In genomic region chr7:101534428-101534827, GRCm38 (mm10) we compare ENCODE assay signal across 36 mouse cellular contexts. TPM values are rescaled to one million over a fixed set of nuclear protein-coding genes. Genes with fewer than 3 reads are reported as not detected.
"Had no signal": no experiment of that assay in that cellular context is flagged by ENCODE, and none has a peak within 500 bp of the region (broad histone marks: within the 10 kb centered on the region; RNA-seq: fewer than 3 reads in every experiment).

No protein-coding gene starts in this region.

- H3K9me3 ChIP-seq: heart, embryonic 10.5 days; heart, embryonic 12.5 days; hindbrain, embryonic 13.5 days; hindbrain, embryonic 15.5 days; limb, embryonic 13.5 days; limb, embryonic 15.5 days; liver, embryonic 12.5 days had no signal

- H3K9ac ChIP-seq: heart, embryonic 12.5 days; hindbrain, embryonic 13.5 days; hindbrain, embryonic 15.5 days; limb, embryonic 13.5 days; limb, embryonic 15.5 days; liver, embryonic 12.5 days; liver, embryonic 14.5 days had no signal

- H3K27me3 ChIP-seq: hindbrain, embryonic 15.5 days; limb, embryonic 15.5 days had no signal

- H3K36me3 ChIP-seq: heart, embryonic 10.5 days; heart, embryonic 12.5 days; hindbrain, embryonic 13.5 days; hindbrain, embryonic 15.5 days; limb, embryonic 13.5 days; limb, embryonic 15.5 days; liver, embryonic 12.5 days had no signal

- H3K27ac ChIP-seq: heart, embryonic 10.5 days; hindbrain, embryonic 13.5 days; hindbrain, embryonic 15.5 days; limb, embryonic 13.5 days; limb, embryonic 15.5 days; liver, embryonic 12.5 days; liver, embryonic 14.5 days had no signal

- H3K4me2 ChIP-seq: heart, embryonic 12.5 days; hindbrain, embryonic 15.5 days; limb, embryonic 13.5 days; limb, embryonic 15.5 days; liver, embryonic 12.5 days had no signal

- ATAC-seq: inflammation-experienced regulatory T-cells, adult 6 months; liver, embryonic 12.5 days had no signal

- H3K4me3 ChIP-seq: heart, embryonic 10.5 days; heart, embryonic 12.5 days; hindbrain, embryonic 13.5 days; hindbrain, embryonic 15.5 days; layer of hippocampus, adult 2 months; left cerebral cortex, adult 2 months; limb, embryonic 13.5 days; limb, embryonic 15.5 days; liver, embryonic 12.5 days had no signal

- DNase-seq: gastrocnemius, postnatal 14 days; gastrocnemius, postnatal 36 days; heart, adult 18-20 months; heart, postnatal 10 days; heart, postnatal 4 days; kidney, adult 18-20 months; kidney, adult 8-10 months; kidney, postnatal 10 days; kidney, postnatal 25 days; kidney, postnatal 4 days; left cerebral cortex, postnatal 4 days had no signal

- H3K4me1 ChIP-seq: heart, embryonic 12.5 days; limb, embryonic 13.5 days; liver, embryonic 12.5 days had no signal

RNA-seq across cellular contexts. Expression of gene Art2b, which starts 51.0 kb away (rescaled TPM):
- total RNA-seq: gastrocnemius, adult 18-20 months; gastrocnemius, adult 8-10 months; gastrocnemius, postnatal 14 days; gastrocnemius, postnatal 36 days; granulocyte monocyte progenitor cell, adult 5-6 weeks; heart, adult 8-10 months; heart, postnatal 10 days; heart, postnatal 25 days; heart, postnatal 4 days; layer of hippocampus, adult 2 months; layer of hippocampus, postnatal 10 days; layer of hippocampus, postnatal 25 days; left cerebral cortex, adult 2 months; left cerebral cortex, postnatal 25 days; left cerebral cortex, postnatal 4 days had no signal
- polyA plus RNA-seq: frontal cortex, adult 2 months; heart, embryonic 10.5 days; heart, embryonic 12.5 days; heart, embryonic 14.5 days; hindbrain, embryonic 11.5 days; hindbrain, embryonic 13.5 days; hindbrain, embryonic 15.5 days; kidney, embryonic 14.5 days; kidney, embryonic 16.5 days; limb, embryonic 11.5 days; limb, embryonic 13.5 days; limb, embryonic 15.5 days had no signal
